ENCODE assay signal across 20 mouse cellular contexts in the genomic region with DNA sequence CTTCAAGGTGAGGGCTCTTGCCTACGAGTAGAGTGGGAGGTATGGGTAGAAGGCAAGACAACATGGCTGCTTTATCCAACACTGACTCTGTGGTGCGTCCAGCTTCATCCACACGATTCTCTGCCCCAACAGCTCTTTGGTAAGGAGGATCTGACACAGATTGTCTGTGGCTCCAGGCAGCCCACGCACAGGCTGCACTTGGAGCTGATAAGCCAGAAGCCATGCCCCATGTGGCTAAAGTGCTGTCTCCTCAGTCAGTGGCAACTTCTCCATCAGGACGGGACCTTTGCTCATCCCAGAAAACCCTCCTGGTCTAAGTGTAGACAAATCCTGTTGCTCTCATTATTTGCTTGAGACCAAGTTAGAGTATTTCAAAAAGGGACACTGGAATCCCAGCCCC.
"Had no signal": no experiment of that assay in that cellular context is flagged by ENCODE, and none has a peak within 500 bp of the region (broad histone marks: within the 10 kb centered on the region; RNA-seq: fewer than 3 reads in every experiment).

No protein-coding gene starts in this region.

- H3K4me1 ChIP-seq: liver, embryonic 13.5 days; liver, embryonic 15.5 days; stomach, embryonic 15.5 days had no signal

- ATAC-seq: liver, postnatal 0 days; lung, postnatal 0 days; midbrain, embryonic 16.5 days had no signal

- H3K27me3 ChIP-seq: liver, embryonic 13.5 days; liver, embryonic 15.5 days; lung, embryonic 15.5 days; midbrain, embryonic 12.5 days; neural tube, embryonic 12.5 days; stomach, embryonic 15.5 days had no signal

- H3K9ac ChIP-seq: liver, embryonic 13.5 days; liver, embryonic 15.5 days; liver, postnatal 0 days; lung, embryonic 15.5 days; midbrain, embryonic 12.5 days; neural tube, embryonic 12.5 days; stomach, embryonic 15.5 days had no signal

- H3K27ac ChIP-seq: liver, embryonic 13.5 days; liver, embryonic 15.5 days; lung, embryonic 15.5 days; macrophage; midbrain, embryonic 10.5 days; midbrain, embryonic 12.5 days; neural tube, embryonic 12.5 days; stomach, embryonic 15.5 days; stomach, postnatal 0 days had no signal

- H3K4me3 ChIP-seq: liver, embryonic 13.5 days; liver, embryonic 15.5 days; lung, embryonic 15.5 days; midbrain, embryonic 10.5 days; midbrain, embryonic 12.5 days; neural tube, embryonic 12.5 days; stomach, embryonic 15.5 days had no signal

- H3K9me3 ChIP-seq: lung, embryonic 15.5 days; stomach, embryonic 15.5 days had no signal

- DNase-seq: liver, embryonic 13.5 days; liver, postnatal 0 days; lung, adult 2 months; lung, postnatal 14 days; lung, postnatal 36 days; midbrain, embryonic 14.5 days; right cerebral cortex, postnatal 14 days; thymus, adult 2 months; thymus, postnatal 14 days; thymus, postnatal 36 days had no signal
